Mouse (Mus musculus) C2C12 (cell line): ENCODE measurements around the gene Itfg2.

Source experiments
- CTCF ChIP-seq: IDR thresholded peaks from one replicate; pipeline ENCODE4 v1.5.1; 2011; ENCODE audit not compliant: control insufficient read depth, insufficient read depth, insufficient read length
- USF1 ChIP-seq: IDR thresholded peaks from one replicate; pipeline ENCODE4 v1.6.1; 2011; ENCODE audit warnings: low read depth, mild to moderate bottlenecking, control low read depth, moderate library complexity

DNA sequence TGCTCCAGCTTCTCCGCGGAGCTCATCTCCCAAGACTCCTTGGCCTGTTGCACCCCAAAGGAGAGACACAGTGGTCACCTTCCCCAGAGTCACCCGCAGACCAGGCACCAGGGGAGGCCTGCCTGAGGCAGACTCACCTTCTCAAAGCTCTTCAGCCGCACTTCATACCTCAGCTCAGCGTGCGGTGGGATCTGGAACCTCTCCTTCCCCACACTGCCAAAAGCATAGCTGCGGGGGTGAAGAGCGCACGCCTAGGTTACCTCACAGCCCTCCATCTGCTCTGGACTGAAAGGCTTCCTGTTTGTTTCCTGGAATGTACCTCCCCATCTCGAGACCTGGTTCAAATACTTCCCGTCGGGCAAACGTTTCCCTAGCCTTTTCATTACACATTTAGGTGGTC lies 8.8 kb upstream of the Itfg2 start:
- TF ChIP-seq USF1 (no peak), CTCF (no peak)
